In genomic region chr4:28700481-28700880, GRCm38 (mm10) we compare ENCODE assay signal across 20 mouse cellular contexts.
DNase-seq lines count a peak whose midpoint lies in the region; ATAC-seq lines count a peak whose summit lies in the region.
"Had no signal": no experiment of that assay in that cellular context is flagged by ENCODE, and none has a peak within 500 bp of the region (broad histone marks: within the 10 kb centered on the region; RNA-seq: fewer than 3 reads in every experiment).

No protein-coding gene starts in this region.

- no peak for ATAC-seq in hindbrain, embryonic 16.5 days
- ATAC-seq: activated CD4-positive, CD25-positive, alpha-beta regulatory T cell, adult 4 months had no signal

- H3K9me3 ChIP-seq in hindbrain, embryonic 16.5 days (ENCODE audit: control insufficient read depth, low read length): no peaks in the 10 kb centered on the region
- H3K9me3 ChIP-seq: forebrain, embryonic 12.5 days; limb, embryonic 13.5 days; midbrain, embryonic 12.5 days had no signal

- no peaks in the 10 kb centered on the region for H3K27me3 ChIP-seq in hindbrain, embryonic 16.5 days (replicated peaks; ENCODE audit: control insufficient read depth, insufficient read depth, low read length)
- H3K27me3 ChIP-seq: forebrain, embryonic 12.5 days; limb, embryonic 13.5 days; midbrain, embryonic 12.5 days had no signal

- H3K4me2 ChIP-seq in hindbrain, embryonic 16.5 days (ENCODE audit: low read length): no peak overlapping the region
- H3K4me2 ChIP-seq: forebrain, embryonic 12.5 days; heart, embryonic 11.5 days; limb, embryonic 13.5 days; midbrain, embryonic 12.5 days had no signal

- H3K9ac ChIP-seq in hindbrain, embryonic 16.5 days (ENCODE audit: low read depth, low read length): no peak overlapping the region
- H3K9ac ChIP-seq: forebrain, embryonic 12.5 days; limb, embryonic 13.5 days; liver, embryonic 14.5 days; midbrain, embryonic 12.5 days had no signal

- no peaks in the 10 kb centered on the region for H3K36me3 ChIP-seq in hindbrain, embryonic 16.5 days (ENCODE audit: control insufficient read depth, insufficient read depth, low read length)
- H3K36me3 ChIP-seq: forebrain, embryonic 12.5 days; limb, embryonic 13.5 days; midbrain, embryonic 12.5 days had no signal

- DNase-seq in 3134 (ENCODE audit: extremely low read depth, insufficient read length, low spot score): peak; percentile 14
- DNase-seq in Muller cell, postnatal 12 days (ENCODE audit: inconsistent ontology term): peak; percentile 14
- DNase-seq in frontal cortex, postnatal 14 days (ENCODE audit: low spot score in 2 of 2): peak; percentile 8 to 25
- peak; percentile 25 to 50 for DNase-seq in left cerebral cortex, postnatal 36 days (ENCODE audit: low spot score in 2 of 2)
- no peak for DNase-seq in kidney, postnatal 36 days
- no peak for DNase-seq in kidney, adult 18-20 months
- no peak for DNase-seq in urinary bladder, adult 18-20 months (ENCODE audit: low spot score in 2 of 2)
- DNase-seq: adrenal gland, postnatal 10 days; cerebellum, postnatal 36 days; heart, postnatal 10 days; kidney, adult 8-10 months; kidney, postnatal 14 days had no signal

- WGBS in hindbrain, embryonic 16.5 days: 89% methylated on average over 4 of the region's 4 CpGs

- no peak overlapping the region for H3K4me3 ChIP-seq in hindbrain, embryonic 16.5 days (ENCODE audit: low read length)
- H3K4me3 ChIP-seq: forebrain, embryonic 12.5 days; limb, embryonic 13.5 days; midbrain, embryonic 12.5 days had no signal

- no peak overlapping the region for H3K27ac ChIP-seq in hindbrain, embryonic 16.5 days (ENCODE audit: low read depth, low read length)
- H3K27ac ChIP-seq: forebrain, embryonic 12.5 days; limb, embryonic 13.5 days; liver, embryonic 14.5 days; midbrain, embryonic 12.5 days; stomach, postnatal 0 days had no signal

- intact Hi-C loops in left cerebral cortex, postnatal 36 days (cut with DNase I): no loop called here

- H3K4me1 ChIP-seq in hindbrain, embryonic 16.5 days (ENCODE audit: control insufficient read depth, insufficient read depth, low read depth, low read length): no peaks in the 10 kb centered on the region
- H3K4me1 ChIP-seq: forebrain, embryonic 12.5 days; limb, embryonic 13.5 days; midbrain, embryonic 12.5 days had no signal

Comparison
In these comparisons a context has a peak if more than half of its experiments do, and no peak if none do; other contexts are left out.
1. DNase-seq: peak in 3134 (single experiment), Muller cell, postnatal 12 days (single experiment), frontal cortex, postnatal 14 days (2 of 2) and left cerebral cortex, postnatal 36 days (2 of 2); none in kidney, postnatal 36 days (0 of 2), kidney, adult 18-20 months (single experiment) and urinary bladder, adult 18-20 months (0 of 2).